Mouse (Mus musculus): ENCODE measurements around the gene Btbd11. TPM values are rescaled to one million over a fixed set of nuclear protein-coding genes. Genes with fewer than 3 reads are reported as not detected.
A peak's percentile ranks its signal among the peaks of the same experiment; 100 is the strongest.

Btbd11 gene
- polyA plus RNA-seq, 1 experiment from 2014 or later = 20.3 TPM

DNA sequence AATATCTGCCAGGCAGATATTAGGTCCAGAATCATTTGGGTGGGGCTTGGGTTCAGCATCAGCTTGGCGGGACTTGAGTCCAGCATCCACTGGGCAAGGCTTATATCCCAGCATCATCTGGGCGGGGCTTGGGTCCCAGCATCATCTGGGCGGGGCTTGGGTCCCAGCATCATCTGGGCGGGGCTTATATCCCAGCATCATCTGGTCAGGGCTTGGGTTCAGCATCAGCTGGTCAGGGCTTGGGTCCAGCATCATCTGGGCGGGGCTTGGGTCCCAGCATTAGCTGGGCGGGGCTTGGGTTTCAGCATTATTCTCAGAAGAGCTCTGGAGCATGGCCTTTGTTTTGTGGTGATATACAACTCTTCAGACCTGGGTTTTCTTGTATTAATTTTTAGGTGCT, 6.4 kb downstream of the Btbd11 start:
- H3K9ac ChIP-seq (ENCODE audit: low read depth, low read length) = no peak overlapping the region
- 82% methylated on average over 6 of the region's 6 CpGs for WGBS

DNA sequence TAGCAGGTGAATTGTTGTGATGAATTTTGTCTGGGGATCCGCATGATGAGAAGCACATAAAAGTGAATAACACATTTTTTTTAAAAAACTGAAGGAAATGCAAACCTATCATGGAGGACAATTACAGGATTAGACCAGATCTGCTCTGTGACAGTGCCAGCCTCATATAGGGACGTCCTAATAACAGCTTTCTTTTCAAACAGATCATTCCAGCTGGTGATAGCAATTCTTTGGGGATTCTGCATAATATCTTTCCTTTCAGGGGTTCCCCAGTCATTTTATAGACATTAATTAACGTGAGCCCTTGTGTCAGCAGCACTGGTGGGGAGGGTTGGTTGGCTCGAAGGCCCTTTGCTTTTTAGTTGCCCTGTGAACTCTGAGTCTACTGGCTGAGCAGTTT, 7.9 kb downstream of the Btbd11 start:
- ATAC-seq = no peak
- H3K4me2 ChIP-seq (ENCODE audit: low read length) = no peak overlapping the region
- no peak overlapping the region for H3K4me3 ChIP-seq (ENCODE audit: low read depth, low read length)
- WGBS = 28% methylated on average over 4 of the region's 4 CpGs
- H3K9me3 ChIP-seq (replicated peaks; ENCODE audit: control insufficient read depth, low read length, poor library complexity, severe bottlenecking) = no peaks in the 10 kb centered on the region
- H3K27ac ChIP-seq (ENCODE audit: low read length) = no peak overlapping the region
- peaks cover 13% of the 10 kb centered on the region for H3K4me1 ChIP-seq (ENCODE audit: control insufficient read depth, insufficient read depth, low read length)
- no peak overlapping the region for H3K9ac ChIP-seq (ENCODE audit: low read depth, low read length)
- H3K36me3 ChIP-seq (ENCODE audit: control insufficient read depth, insufficient read depth, low read length) = no peaks in the 10 kb centered on the region
- H3K27me3 ChIP-seq (ENCODE audit: control insufficient read depth, insufficient read depth, low read depth, low read length) = no peaks in the 10 kb centered on the region

More for the DNA sequence above, 6.4 kb downstream of the Btbd11 start:
- H3K27me3 ChIP-seq (ENCODE audit: control insufficient read depth, insufficient read depth, low read depth, low read length) = no peaks in the 10 kb centered on the region
- no peak overlapping the region for H3K27ac ChIP-seq (ENCODE audit: low read length)
- no peak overlapping the region for H3K4me3 ChIP-seq (ENCODE audit: low read depth, low read length)
- H3K36me3 ChIP-seq (ENCODE audit: control insufficient read depth, insufficient read depth, low read length) = no peaks in the 10 kb centered on the region
- no peaks in the 10 kb centered on the region for H3K9me3 ChIP-seq (replicated peaks; ENCODE audit: control insufficient read depth, low read length, poor library complexity, severe bottlenecking)
- no peak overlapping the region for H3K4me2 ChIP-seq (ENCODE audit: low read length)
- H3K4me1 ChIP-seq (ENCODE audit: control insufficient read depth, insufficient read depth, low read length) = peaks cover 15% of the 10 kb centered on the region
- no peak for ATAC-seq

DNA sequence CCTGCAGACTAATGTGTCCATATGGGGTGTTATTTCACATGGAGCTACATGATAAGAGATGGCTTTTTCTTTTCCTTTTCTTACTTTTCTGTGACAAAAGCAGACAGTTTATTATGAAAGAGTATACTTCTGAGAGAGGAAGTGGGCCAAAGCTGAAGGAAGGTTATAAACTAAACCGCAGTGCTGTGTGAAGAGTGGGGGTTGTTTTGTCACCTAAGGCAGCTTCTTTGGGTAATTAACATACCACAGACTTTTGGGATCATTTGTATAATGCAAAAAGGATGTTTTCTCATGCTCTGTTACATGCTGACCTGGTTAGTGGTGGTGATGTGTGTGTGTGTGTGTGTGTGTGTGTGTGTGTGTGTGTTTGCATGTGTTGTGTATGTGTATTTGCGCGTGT, 24.5 kb downstream of the Btbd11 start:
- no peaks in the 10 kb centered on the region for H3K9me3 ChIP-seq (replicated peaks; ENCODE audit: control insufficient read depth, low read length, poor library complexity, severe bottlenecking)
- H3K4me2 ChIP-seq (ENCODE audit: low read length) = no peak overlapping the region
- H3K9ac ChIP-seq (ENCODE audit: low read depth, low read length) = no peak overlapping the region
- H3K4me1 ChIP-seq (ENCODE audit: control insufficient read depth, insufficient read depth, low read length) = no peaks in the 10 kb centered on the region
- WGBS = 97% methylated on average over 3 of the region's 3 CpGs
- no peaks in the 10 kb centered on the region for H3K27me3 ChIP-seq (ENCODE audit: control insufficient read depth, insufficient read depth, low read depth, low read length)
- ATAC-seq = no peak
- no peak overlapping the region for H3K4me3 ChIP-seq (ENCODE audit: low read depth, low read length)
- no peak overlapping the region for H3K27ac ChIP-seq (ENCODE audit: low read length)
- H3K36me3 ChIP-seq (ENCODE audit: control insufficient read depth, insufficient read depth, low read length) = no peaks in the 10 kb centered on the region

DNA sequence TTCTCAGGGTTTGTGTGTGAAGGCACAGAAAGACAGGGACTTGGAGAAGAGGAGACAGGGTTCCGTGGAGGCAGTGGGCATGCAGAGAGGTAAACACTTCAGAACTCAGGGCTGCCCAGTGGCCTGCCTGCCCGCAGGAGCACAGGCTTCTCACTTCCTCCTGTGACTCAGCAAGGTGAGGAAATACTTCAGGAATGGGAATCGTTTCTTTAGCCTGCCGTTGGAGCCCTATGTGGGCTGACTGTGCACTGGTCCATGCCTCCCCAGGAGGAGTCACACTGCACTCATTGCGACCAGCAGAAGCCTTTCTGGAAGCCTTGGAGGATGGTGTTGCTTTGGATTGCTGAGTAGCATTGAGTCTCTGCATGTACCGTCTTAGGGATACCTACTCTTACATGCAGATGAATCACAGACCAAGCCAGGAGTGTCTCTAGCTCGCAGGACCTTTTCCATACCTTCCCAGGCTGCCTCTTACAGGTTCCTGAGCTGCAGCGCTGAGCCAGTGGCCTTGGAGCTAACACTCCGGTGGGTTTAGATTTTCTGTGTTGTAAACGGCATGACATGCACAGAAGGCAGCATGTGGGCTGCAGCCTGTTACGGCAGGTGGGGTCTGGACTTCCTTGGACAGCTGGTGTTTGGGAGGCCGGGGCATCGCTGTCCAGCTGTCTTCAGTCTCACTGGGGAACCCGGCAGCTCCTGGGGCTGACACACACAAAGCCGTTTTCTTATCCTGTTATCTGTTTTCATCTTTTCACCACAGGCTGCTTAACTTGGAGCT, 34.4 kb downstream of the Btbd11 start:
- peak overlapping the region; percentile 37 for H3K27ac ChIP-seq (ENCODE audit: low read length)
- H3K4me3 ChIP-seq (ENCODE audit: low read depth, low read length) = no peak overlapping the region
- H3K4me1 ChIP-seq (ENCODE audit: control insufficient read depth, insufficient read depth, low read length) = peaks cover 13% of the 10 kb centered on the region
- no peak for ATAC-seq
- H3K4me2 ChIP-seq (ENCODE audit: low read length) = 0 out of 2 replicates have a peak overlapping the region, but pooled peaks have one; percentile 12
- no peak overlapping the region for H3K9ac ChIP-seq (ENCODE audit: low read depth, low read length)
- no peaks in the 10 kb centered on the region for H3K36me3 ChIP-seq (ENCODE audit: control insufficient read depth, insufficient read depth, low read length)
- no peaks in the 10 kb centered on the region for H3K9me3 ChIP-seq (replicated peaks; ENCODE audit: control insufficient read depth, low read length, poor library complexity, severe bottlenecking)
- whole genome bisulfite sequencing = 42% methylated on average over 15 of the region's 15 CpGs
- H3K27me3 ChIP-seq (ENCODE audit: control insufficient read depth, insufficient read depth, low read depth, low read length) = no peaks in the 10 kb centered on the region

DNA sequence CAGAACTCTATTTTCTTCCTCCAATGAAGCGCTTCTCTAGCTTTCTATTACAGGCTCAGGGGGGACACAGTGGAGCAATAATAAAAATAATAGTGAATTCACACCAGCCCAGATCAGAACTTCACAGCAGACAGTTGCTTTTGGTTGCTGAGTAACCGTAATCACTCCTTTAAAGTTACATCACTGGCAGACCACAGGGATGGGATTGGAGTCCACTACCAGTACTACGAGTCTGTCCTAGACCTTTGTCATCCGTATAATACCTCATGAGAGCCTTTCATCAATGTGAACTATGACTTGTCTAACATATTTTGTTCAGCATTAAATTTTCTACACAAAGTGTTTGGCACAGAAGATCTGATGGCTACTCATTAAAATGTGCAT, 35.0 kb downstream of the Btbd11 start:
- Histone ChIP-seq H3K27me3 (ENCODE audit: control insufficient read depth, insufficient read depth, low read depth, low read length) (no peaks in the 10 kb centered on the region), H3K36me3 (ENCODE audit: control insufficient read depth, insufficient read depth, low read length) (no peaks in the 10 kb centered on the region), H3K9ac (ENCODE audit: low read depth, low read length) (no peak overlapping the region), H3K4me2 (ENCODE audit: low read length) (no peak overlapping the region), H3K4me1 (ENCODE audit: control insufficient read depth, insufficient read depth, low read length) (peaks cover 13% of the 10 kb centered on the region), H3K9me3 (replicated peaks; ENCODE audit: control insufficient read depth, low read length, poor library complexity, severe bottlenecking) (no peaks in the 10 kb centered on the region), H3K4me3 (ENCODE audit: low read depth, low read length) (no peak overlapping the region), H3K27ac (ENCODE audit: low read length) (no peak overlapping the region)
- 32% methylated on average over 4 of the region's 4 CpGs for WGBS
- ATAC-seq = no peak

DNA sequence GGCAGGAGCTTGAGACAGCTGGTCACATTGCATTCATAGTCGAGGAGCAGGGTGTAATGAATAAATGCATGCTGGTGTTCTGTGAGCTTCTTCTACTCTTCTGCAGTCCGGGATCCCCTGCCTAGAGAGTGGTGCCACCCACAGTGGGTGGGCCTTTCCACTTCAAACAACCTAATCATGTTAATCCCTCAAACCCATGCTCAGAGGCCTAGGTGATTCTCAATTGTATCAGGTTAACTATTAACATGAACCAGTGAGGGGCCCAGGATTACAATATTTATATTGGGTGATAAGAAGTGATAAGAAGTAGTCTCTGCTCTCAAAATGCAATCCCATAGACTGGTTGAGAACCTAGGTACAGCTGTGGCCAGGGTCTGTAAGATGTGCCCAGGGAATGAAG, 39.1 kb downstream of the Btbd11 start:
- WGBS = 63% methylated on average over 2 of the region's 2 CpGs
- Histone ChIP-seq H3K4me2 (ENCODE audit: low read length) (no peak overlapping the region), H3K4me1 (ENCODE audit: control insufficient read depth, insufficient read depth, low read length) (peaks cover 10% of the 10 kb centered on the region), H3K4me3 (ENCODE audit: low read depth, low read length) (no peak overlapping the region), H3K27ac (ENCODE audit: low read length) (no peak overlapping the region), H3K36me3 (ENCODE audit: control insufficient read depth, insufficient read depth, low read length) (no peaks in the 10 kb centered on the region), H3K9ac (ENCODE audit: low read depth, low read length) (no peak overlapping the region), H3K9me3 (replicated peaks; ENCODE audit: control insufficient read depth, low read length, poor library complexity, severe bottlenecking) (no peaks in the 10 kb centered on the region), H3K27me3 (ENCODE audit: control insufficient read depth, insufficient read depth, low read depth, low read length) (no peaks in the 10 kb centered on the region)
- no peak for ATAC-seq

DNA sequence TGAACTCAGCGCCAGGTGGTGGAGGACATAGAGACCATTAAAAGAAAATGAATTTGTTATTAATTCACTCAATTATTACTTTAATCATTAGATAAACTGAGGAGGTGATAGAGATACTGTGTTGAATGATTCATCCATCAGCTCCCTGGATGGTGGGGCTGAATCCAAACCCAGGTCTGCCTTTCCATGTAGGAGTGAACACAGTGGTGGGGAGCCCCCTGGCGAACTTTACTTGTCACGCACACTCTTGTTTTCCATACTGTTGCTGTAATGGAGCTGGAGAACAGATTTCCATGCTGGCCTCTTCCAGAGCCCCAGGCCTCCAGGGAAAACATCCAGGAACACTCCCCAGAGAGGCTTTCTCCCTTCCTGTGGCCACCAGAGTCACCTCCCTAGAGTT, 50.6 kb downstream of the Btbd11 start:
- Histone ChIP-seq H3K27me3 (ENCODE audit: control insufficient read depth, insufficient read depth, low read depth, low read length) (no peaks in the 10 kb centered on the region), H3K4me3 (ENCODE audit: low read depth, low read length) (no peak overlapping the region), H3K27ac (ENCODE audit: low read length) (no peak overlapping the region), H3K9ac (ENCODE audit: low read depth, low read length) (no peak overlapping the region), H3K4me2 (ENCODE audit: low read length) (no peak overlapping the region), H3K9me3 (replicated peaks; ENCODE audit: control insufficient read depth, low read length, poor library complexity, severe bottlenecking) (no peaks in the 10 kb centered on the region), H3K36me3 (ENCODE audit: control insufficient read depth, insufficient read depth, low read length) (no peaks in the 10 kb centered on the region), H3K4me1 (ENCODE audit: control insufficient read depth, insufficient read depth, low read length) (no peaks in the 10 kb centered on the region)
- 88% methylated on average over 3 of the region's 3 CpGs for WGBS
- ATAC-seq = no peak

DNA sequence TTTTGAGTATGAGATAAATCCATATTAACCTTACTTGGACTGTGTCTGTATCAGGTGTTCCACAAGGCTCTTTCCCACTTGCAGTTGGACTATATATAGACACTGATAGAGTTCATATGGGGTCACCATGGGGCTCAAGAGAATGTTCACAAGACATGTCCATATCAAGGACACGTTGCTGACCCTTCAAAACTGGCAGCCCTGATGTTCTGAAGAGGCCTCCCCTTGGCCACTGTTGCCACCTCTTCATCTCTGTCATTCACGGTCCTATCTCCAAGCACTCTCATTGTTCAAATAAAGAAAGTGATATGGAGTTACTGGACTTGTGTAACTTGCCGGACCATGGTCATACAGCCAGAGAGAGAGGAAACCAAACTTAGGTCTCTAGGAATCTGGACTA, 56.8 kb downstream of the Btbd11 start:
- 90% methylated on average over 3 of the region's 3 CpGs for WGBS

DNA sequence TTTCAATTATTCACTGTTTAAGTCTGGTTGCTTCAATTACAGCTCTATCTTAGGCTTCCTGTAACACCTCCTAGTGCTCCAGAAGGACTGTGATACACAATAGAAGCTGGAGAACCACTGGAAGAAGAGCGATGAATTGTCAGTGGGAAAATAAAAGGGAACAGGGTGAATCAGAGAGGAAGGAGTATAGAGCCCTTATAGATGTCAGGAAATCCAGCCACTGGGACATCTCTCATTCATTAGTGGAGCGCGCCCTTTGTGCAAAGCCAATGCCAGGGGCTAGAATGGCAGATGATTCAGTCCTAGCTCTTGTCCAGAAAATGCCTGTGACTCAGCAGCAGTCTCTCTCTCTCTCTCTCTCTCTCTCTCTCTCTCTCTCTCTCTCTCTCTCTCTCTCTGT, 59.3 kb downstream of the Btbd11 start:
- ATAC-seq = no peak
- Histone ChIP-seq H3K27ac (ENCODE audit: low read length) (no peak overlapping the region), H3K27me3 (ENCODE audit: control insufficient read depth, insufficient read depth, low read depth, low read length) (no peaks in the 10 kb centered on the region), H3K4me1 (ENCODE audit: control insufficient read depth, insufficient read depth, low read length) (no peaks in the 10 kb centered on the region), H3K9me3 (replicated peaks; ENCODE audit: control insufficient read depth, low read length, poor library complexity, severe bottlenecking) (no peaks in the 10 kb centered on the region), H3K36me3 (ENCODE audit: control insufficient read depth, insufficient read depth, low read length) (no peaks in the 10 kb centered on the region), H3K9ac (ENCODE audit: low read depth, low read length) (no peak overlapping the region), H3K4me3 (ENCODE audit: low read depth, low read length) (no peak overlapping the region), H3K4me2 (ENCODE audit: low read length) (no peak overlapping the region)
- WGBS = 88% methylated on average over 3 of the region's 3 CpGs

More for the DNA sequence above, 56.8 kb downstream of the Btbd11 start:
- ATAC-seq = no peak
- no peaks in the 10 kb centered on the region for H3K4me1 ChIP-seq (ENCODE audit: control insufficient read depth, insufficient read depth, low read length)
- H3K36me3 ChIP-seq (ENCODE audit: control insufficient read depth, insufficient read depth, low read length) = no peaks in the 10 kb centered on the region
- no peak overlapping the region for H3K9ac ChIP-seq (ENCODE audit: low read depth, low read length)
- no peaks in the 10 kb centered on the region for H3K27me3 ChIP-seq (ENCODE audit: control insufficient read depth, insufficient read depth, low read depth, low read length)
- no peaks in the 10 kb centered on the region for H3K9me3 ChIP-seq (replicated peaks; ENCODE audit: control insufficient read depth, low read length, poor library complexity, severe bottlenecking)
- no peak overlapping the region for H3K4me3 ChIP-seq (ENCODE audit: low read depth, low read length)
- no peak overlapping the region for H3K4me2 ChIP-seq (ENCODE audit: low read length)
- no peak overlapping the region for H3K27ac ChIP-seq (ENCODE audit: low read length)

Data from midbrain, embryonic 16.5 days (tissue).